Mouse (Mus musculus): ENCODE measurements at regions not wholly inside any gene's neighbourhood (a gene's known extent, or its start where the extent isn't known, plus 50 kb on each side); places are given as distances from the start of the nearest gene placed in this dataset.
"Not testable (repeated sequence)": the region's sequence is repeated elsewhere in the genome, so short reads cannot be mapped to it uniquely, and the experiment has no call there.

- no peak for DNase-seq (ENCODE audit: low spot score)
Observed at GRCm38 (mm10) chr1:12025791-12026190, 611.9 kb downstream of the A830018L16Rik start.

GRCm38 (mm10) chr1:12027442-12027841 lies 613.5 kb downstream of the A830018L16Rik start:
- DNase-seq (ENCODE audit: low spot score) = no peak

GRCm38 (mm10) chr1:12028074-12028473 lies 614.2 kb downstream of the A830018L16Rik start:
- no peak for DNase-seq (ENCODE audit: low spot score)

GRCm38 (mm10) chr1:12051931-12052482 lies 638.1 kb downstream of the A830018L16Rik start:
- DNase-seq (ENCODE audit: low spot score) = no peak

- no peak for DNase-seq (ENCODE audit: low spot score)
Observed at GRCm38 (mm10) chr1:12055865-12056560, 642.1 kb downstream of the A830018L16Rik start.

GRCm38 (mm10) chr1:12065016-12065513 lies 651.2 kb downstream of the A830018L16Rik start:
- no peak for DNase-seq (ENCODE audit: low spot score)

GRCm38 (mm10) chr1:12092564-12093504 lies 678.9 kb downstream of the A830018L16Rik start:
- no peak for DNase-seq (ENCODE audit: low spot score)

- DNase-seq (ENCODE audit: low spot score) = no peak
Observed at GRCm38 (mm10) chr1:12115041-12115828, 701.3 kb downstream of the A830018L16Rik start.

GRCm38 (mm10) chr1:12117083-12117482 lies 703.2 kb downstream of the A830018L16Rik start:
- no peak for DNase-seq (ENCODE audit: low spot score)

GRCm38 (mm10) chr1:12120926-12121325 lies 707.0 kb downstream of the A830018L16Rik start:
- no peak for DNase-seq (ENCODE audit: low spot score)

- not testable (repeated sequence) for DNase-seq (ENCODE audit: low spot score)
Observed at GRCm38 (mm10) chr1:12126611-12127010, 712.7 kb downstream of the A830018L16Rik start.

GRCm38 (mm10) chr1:12170503-12170902 lies 756.6 kb downstream of the A830018L16Rik start:
- no peak for DNase-seq (ENCODE audit: low spot score)

- no peak for DNase-seq (ENCODE audit: low spot score)
Observed at GRCm38 (mm10) chr1:12189646-12190233, 775.8 kb downstream of the A830018L16Rik start.

GRCm38 (mm10) chr1:12192588-12192987 lies 778.7 kb downstream of the A830018L16Rik start:
- no peak for DNase-seq (ENCODE audit: low spot score)

GRCm38 (mm10) chr1:12231089-12231488 lies 817.2 kb downstream of the A830018L16Rik start:
- no peak for DNase-seq (ENCODE audit: low spot score)

- no peak for DNase-seq (ENCODE audit: low spot score)
Observed at GRCm38 (mm10) chr1:12242090-12242489, 828.2 kb downstream of the A830018L16Rik start.

GRCm38 (mm10) chr1:12282493-12282892 lies 868.6 kb downstream of the A830018L16Rik start:
- DNase-seq (ENCODE audit: low spot score) = no peak

- DNase-seq (ENCODE audit: low spot score) = no peak
Observed at GRCm38 (mm10) chr1:12285551-12285950, 871.6 kb downstream of the A830018L16Rik start.

- no peak for DNase-seq (ENCODE audit: low spot score)
Observed at GRCm38 (mm10) chr1:12286026-12286425, 872.1 kb downstream of the A830018L16Rik start.

- DNase-seq (ENCODE audit: low spot score) = no peak
Observed at GRCm38 (mm10) chr1:12288521-12288920, 874.6 kb downstream of the A830018L16Rik start.

GRCm38 (mm10) chr1:12291787-12292186 lies 877.9 kb downstream of the A830018L16Rik start:
- no peak for DNase-seq (ENCODE audit: low spot score)
